Mouse (Mus musculus) midbrain, embryonic 11.5 days (tissue): Measurements from ENCODE around the gene Mrpl46. TPM values are rescaled to one million over a fixed set of nuclear protein-coding genes. Genes with fewer than 3 reads are reported as not detected.

Source experiments
- ATAC-seq: fragments of 200-750 bp; cut with Nextera tagmentation; 2 replicates; pipeline ENCODE4 v1.8.0; 2017; ENCODE audit warnings: moderate TSS enrichment, moderate library complexity; ENCODE audit not compliant: low FRiP score
- DNase-seq: peaks from one replicate; pipeline ENCODE4 v3.0.0; 2015; ENCODE audit warnings: low spot score; ENCODE audit errors: missing footprints
- H3K27ac ChIP-seq: fragments of 300-500 bp; sonication (generic); 2 replicates; pipeline ENCODE4 v1.5.1; 2014; ENCODE audit warnings: low read depth, low read length
- H3K27me3 ChIP-seq: fragments of 300-500 bp; sonication (generic); 2 replicates; pipeline ENCODE4 v1.6.1; 2014; ENCODE audit warnings: mild to moderate bottlenecking, low read length, moderate library complexity, mixed read lengths; ENCODE audit not compliant: control insufficient read depth, insufficient read depth
- H3K36me3 ChIP-seq: fragments of 300-500 bp; sonication (generic); 2 replicates; pipeline ENCODE4 v1.6.1; 2014; ENCODE audit warnings: mild to moderate bottlenecking, low read length, moderate library complexity, mixed read lengths; ENCODE audit not compliant: control insufficient read depth, insufficient read depth
- H3K4me1 ChIP-seq: fragments of 300-500 bp; sonication (generic); 2 replicates; pipeline ENCODE4 v1.6.1; 2014; ENCODE audit warnings: low read length; ENCODE audit not compliant: control insufficient read depth, insufficient read depth
- H3K4me2 ChIP-seq: fragments of 300-500 bp; sonication (generic); 2 replicates; pipeline ENCODE4 v1.6.1; 2014; ENCODE audit warnings: mild to moderate bottlenecking, moderate library complexity
- H3K4me3 ChIP-seq: fragments of 300-500 bp; sonication (generic); 2 replicates; pipeline ENCODE4 v1.5.1; 2014; ENCODE audit warnings: low read depth, low read length
- H3K9ac ChIP-seq: fragments of 300-500 bp; sonication (generic); 2 replicates; pipeline ENCODE4 v1.6.1; 2014; ENCODE audit warnings: low read length
- H3K9me3 ChIP-seq: fragments of 300-500 bp; sonication (generic); 2 replicates; pipeline ENCODE4 v1.6.1; 2016; ENCODE audit warnings: low read length; ENCODE audit not compliant: control insufficient read depth
- whole genome bisulfite sequencing: fragments of 180-500 bp; shearing (Covaris S2); extraction: QIAGEN DNeasy Blood & Tissue Kit; methylation state at CpG from one replicate; pipeline ENCODE4 v1.1.7; 2014; 5-methylcytosine and 5-hydroxymethylcytosine counted together
- polyA plus RNA-seq: library from polyadenylated mRNA; unstranded; fragments of >200 nt; fragmentation: Nextera tagmentation; extraction: Ambion mirVana; gene quantifications from 2 replicates; pipeline ENCODE4 v1.2.1, GENCODE M21; 2014

Gene Mrpl46
- polyA plus RNA-seq, 1 experiment from 2014 or later: 78.6 TPM

DNA sequence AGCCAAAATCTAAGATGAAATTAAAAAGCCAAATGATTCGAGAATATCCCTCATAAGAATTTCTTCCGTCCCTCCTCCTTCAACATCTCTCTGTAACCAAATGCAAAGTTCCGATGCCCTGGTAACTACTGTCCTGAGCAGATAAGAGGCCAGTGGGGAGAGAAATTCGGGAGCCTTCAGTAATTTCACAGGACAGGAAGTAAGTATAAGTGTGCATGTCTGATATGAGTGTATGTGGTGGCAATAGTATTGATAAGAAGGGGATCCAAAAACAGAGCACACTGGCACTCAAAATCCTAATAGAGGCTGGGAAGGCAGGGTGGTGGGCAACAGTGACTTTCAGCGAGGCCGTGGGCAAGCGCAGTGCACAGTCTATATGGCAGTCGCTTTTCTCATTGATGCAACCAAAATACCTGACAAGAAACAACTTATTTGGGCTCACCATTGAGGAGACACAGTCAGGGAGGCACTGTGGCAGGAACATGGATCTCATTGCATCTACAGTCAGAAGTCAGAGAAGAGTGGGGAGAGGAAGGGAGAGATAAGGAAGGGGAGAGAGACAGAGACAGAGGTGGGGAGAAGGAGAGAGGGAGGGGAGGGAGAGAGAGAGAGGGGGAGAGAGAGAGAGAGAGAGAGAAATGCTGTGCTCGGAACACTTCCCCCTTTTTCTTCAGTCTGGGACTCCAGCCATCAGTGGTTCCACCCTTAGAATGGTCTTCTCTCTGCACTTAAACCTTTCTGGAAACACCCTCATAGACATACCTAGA is 16.6 kb upstream of the Mrpl46 start:
- no peak overlapping the region for H3K4me2 ChIP-seq
- no peaks in the 10 kb centered on the region for H3K9me3 ChIP-seq
- ATAC-seq: no peak
- DNase-seq: no peak
- H3K4me1 ChIP-seq: no peaks in the 10 kb centered on the region; the same call in 1 of the 2 replicates
- H3K36me3 ChIP-seq: no peaks in the 10 kb centered on the region
- WGBS: 76% methylated on average over 9 of the region's 9 CpGs
- H3K27ac ChIP-seq: no peak overlapping the region
- H3K4me3 ChIP-seq: no peak overlapping the region
- no peaks in the 10 kb centered on the region for H3K27me3 ChIP-seq
- H3K9ac ChIP-seq: no peak overlapping the region

DNA sequence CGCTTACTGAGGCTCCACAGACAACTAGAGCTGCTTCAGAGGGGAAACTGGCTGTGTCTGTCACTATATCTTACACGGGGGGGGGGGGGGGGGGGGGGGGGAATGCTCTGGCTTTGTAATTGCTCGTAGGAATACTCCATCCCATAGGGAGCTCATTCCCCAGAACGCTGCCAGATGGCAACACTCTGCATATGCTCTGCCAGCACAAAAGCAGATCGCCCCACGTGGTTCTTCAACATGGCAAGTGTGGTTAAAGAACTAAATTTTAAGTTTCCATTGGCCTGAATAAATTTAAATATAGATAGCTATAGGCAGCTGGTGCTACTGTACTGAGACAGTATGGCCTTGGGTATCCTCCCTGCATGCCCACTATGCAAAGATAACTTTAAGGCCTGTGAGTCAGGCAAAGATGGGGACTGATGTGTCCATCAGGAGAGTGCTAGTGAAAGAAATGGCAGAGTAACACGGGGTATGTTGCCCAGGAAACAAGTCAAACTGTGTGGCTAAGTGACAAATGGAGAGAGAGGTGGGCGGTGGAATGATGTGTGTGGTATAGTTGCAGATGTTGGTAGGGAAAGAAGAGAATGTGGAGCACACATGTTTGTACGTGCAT is 14.6 kb upstream of the Mrpl46 start:
- Histone ChIP-seq H3K9ac (no peak overlapping the region), H3K4me1 (no peaks in the 10 kb centered on the region; the same call in 1 of the 2 replicates), H3K27ac (no peak overlapping the region), H3K4me2 (no peak overlapping the region), H3K9me3 (no peaks in the 10 kb centered on the region), H3K27me3 (no peaks in the 10 kb centered on the region), H3K36me3 (no peaks in the 10 kb centered on the region; the same call in 1 of the 2 replicates), H3K4me3 (no peak overlapping the region)
- peak; percentile 33; the same call in 1 of the 2 replicates for ATAC-seq
- no peak for DNase-seq
- 48% methylated on average over 8 of the region's 9 CpGs for WGBS

DNA sequence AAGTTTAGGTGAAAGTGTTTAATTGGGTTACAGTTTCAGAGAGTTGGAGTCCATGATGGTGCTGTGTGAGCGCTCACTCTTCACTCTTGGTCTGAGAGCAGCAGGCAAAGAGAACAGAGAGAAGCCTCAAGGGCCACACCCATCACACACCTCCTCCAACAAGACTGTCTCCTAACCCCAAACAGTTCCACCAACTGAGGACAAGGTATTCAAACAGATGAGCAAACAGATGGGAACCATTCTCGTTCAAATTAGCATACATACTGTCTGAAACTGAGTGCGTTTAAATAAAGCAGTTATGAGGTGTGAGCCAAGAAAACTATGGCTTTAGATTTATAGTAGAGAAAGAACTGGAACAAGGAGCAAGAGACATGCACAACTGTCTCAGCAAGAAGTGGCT is 13.3 kb upstream of the Mrpl46 start:
- H3K4me3 ChIP-seq: no peak overlapping the region
- WGBS: 91% methylated on average over 3 of the region's 3 CpGs
- no peaks in the 10 kb centered on the region; the same call in 1 of the 2 replicates for H3K36me3 ChIP-seq
- no peak overlapping the region for H3K27ac ChIP-seq
- DNase-seq: no peak
- H3K4me1 ChIP-seq: no peaks in the 10 kb centered on the region; the same call in 1 of the 2 replicates
- H3K27me3 ChIP-seq: no peaks in the 10 kb centered on the region
- no peaks in the 10 kb centered on the region for H3K9me3 ChIP-seq
- ATAC-seq: no peak
- no peak overlapping the region for H3K4me2 ChIP-seq
- no peak overlapping the region for H3K9ac ChIP-seq

DNA sequence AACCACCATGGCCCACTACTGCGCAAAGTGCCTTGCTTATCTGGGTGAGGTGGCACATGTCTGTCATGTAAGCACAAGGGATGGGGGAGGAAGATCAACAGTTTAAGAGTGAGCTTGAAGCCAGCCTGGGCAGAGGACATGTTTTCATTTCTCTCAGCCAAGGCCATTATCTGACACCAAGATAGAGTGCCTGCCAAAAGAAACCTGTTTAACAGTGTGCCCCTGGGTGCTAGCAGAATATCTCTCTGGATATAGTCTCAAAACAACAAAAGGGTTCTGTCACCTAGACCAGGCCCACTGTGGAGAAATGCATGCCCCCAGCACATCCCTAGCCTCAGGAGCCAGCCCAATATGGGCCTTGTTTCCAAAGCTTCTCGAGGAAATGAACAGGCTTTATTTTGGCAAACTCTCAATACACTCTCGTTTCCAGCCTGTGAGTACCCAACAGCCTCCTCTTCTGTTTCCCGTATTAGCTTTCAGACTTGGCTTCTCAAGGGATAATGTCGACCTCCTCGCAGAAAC is 11.3 kb upstream of the Mrpl46 start:
- Histone ChIP-seq H3K9ac (no peak overlapping the region), H3K4me3 (no peak overlapping the region), H3K36me3 (no peaks in the 10 kb centered on the region; the same call in 1 of the 2 replicates), H3K27me3 (no peaks in the 10 kb centered on the region), H3K4me1 (no peaks in the 10 kb centered on the region; the same call in 1 of the 2 replicates), H3K4me2 (no peak overlapping the region), H3K9me3 (no peaks in the 10 kb centered on the region), H3K27ac (no peak overlapping the region)
- DNase-seq: peak; percentile 31
- 87% methylated on average over 6 of the region's 6 CpGs for WGBS
- ATAC-seq: no peak

DNA sequence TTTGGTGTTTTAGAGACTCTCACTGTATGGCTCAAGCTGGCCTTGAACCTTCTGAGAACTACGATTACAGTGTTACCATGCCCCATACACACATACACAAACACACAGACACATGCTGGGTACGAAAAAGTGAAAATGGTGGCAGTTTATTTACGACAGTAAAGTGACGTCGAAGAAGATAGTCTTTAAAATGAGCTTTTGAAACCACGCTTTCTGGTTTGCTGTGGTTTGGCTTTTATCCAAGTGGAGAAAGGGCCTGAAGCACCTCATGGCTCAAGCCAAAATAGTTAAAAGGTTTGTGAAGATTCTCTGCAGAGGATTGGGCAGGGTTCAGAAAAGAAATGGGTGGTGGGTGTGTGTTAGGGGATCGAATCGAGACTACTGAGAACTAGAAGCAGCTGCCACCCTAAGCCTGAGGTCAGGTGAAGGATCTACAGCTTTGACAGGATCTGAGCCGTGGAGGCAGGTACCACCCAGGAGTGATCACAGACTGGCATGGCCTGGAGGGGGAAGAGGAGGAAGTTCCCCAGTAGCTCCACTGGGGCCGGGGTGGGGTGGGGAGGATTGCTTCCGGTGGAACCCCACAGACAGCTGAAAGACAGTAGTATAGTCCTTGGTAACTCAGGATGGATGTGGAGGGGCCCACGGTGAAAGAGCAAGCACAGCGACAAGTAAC is 10.7 kb upstream of the Mrpl46 start:
- Histone ChIP-seq H3K4me3 (no peak overlapping the region), H3K4me1 (no peaks in the 10 kb centered on the region; the same call in 1 of the 2 replicates), H3K27ac (no peak overlapping the region), H3K36me3 (peaks cover 1% of the 10 kb centered on the region), H3K27me3 (no peaks in the 10 kb centered on the region), H3K9me3 (no peaks in the 10 kb centered on the region), H3K4me2 (no peak overlapping the region), H3K9ac (no peak overlapping the region)
- ATAC-seq: no peak
- DNase-seq: peak; percentile 45
- WGBS: 91% methylated on average over 13 of the region's 13 CpGs

DNA sequence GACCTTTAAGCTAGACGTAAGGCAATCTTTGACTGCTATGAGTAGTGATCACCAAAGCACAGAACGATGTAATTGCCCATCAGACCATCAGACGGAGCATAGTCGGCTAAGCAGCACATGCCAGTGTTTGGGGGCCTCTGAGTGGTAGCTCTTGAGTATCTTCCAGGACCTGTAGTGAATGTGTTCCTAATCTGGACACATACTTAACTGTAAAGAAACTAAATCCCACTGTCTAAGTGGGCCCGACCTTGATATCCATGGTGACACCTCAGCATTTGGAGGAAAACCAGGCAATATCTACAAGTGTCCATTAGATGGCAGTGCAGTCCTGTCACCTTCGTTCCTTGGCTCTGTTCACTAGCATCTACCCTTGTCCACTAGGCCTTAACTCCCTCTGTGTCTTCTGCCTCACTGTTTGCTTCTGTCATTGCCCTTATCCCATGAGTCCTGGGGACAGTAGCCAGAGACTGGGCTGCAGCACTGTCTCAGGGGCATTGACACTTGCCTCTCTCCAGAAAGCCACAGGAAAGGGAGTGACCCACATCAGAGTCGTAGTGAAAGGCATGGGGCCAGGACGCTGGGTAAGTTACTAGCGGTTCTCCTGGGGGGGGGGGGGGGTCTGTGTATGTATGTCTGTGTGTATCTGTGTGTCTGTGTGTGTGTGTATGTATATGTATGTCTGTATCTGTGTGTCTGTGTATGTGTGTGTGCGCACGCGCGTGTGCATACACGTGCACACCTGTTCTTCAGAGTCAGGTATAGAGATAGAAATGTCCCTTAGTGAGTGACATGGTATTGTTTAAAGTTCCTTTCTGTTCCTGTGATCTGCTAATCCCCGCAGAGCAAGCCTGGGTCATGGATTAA is 8.3 kb upstream of the Mrpl46 start:
- Histone ChIP-seq H3K9ac (no peak overlapping the region), H3K9me3 (no peaks in the 10 kb centered on the region), H3K27ac (no peak overlapping the region), H3K36me3 (peaks cover 4% of the 10 kb centered on the region), H3K27me3 (no peaks in the 10 kb centered on the region), H3K4me1 (no peaks in the 10 kb centered on the region), H3K4me2 (no peak overlapping the region), H3K4me3 (no peak overlapping the region)
- ATAC-seq: peak; percentile 70
- DNase-seq: peak; percentile 90
- WGBS: 83% methylated on average over 15 of the region's 15 CpGs

DNA sequence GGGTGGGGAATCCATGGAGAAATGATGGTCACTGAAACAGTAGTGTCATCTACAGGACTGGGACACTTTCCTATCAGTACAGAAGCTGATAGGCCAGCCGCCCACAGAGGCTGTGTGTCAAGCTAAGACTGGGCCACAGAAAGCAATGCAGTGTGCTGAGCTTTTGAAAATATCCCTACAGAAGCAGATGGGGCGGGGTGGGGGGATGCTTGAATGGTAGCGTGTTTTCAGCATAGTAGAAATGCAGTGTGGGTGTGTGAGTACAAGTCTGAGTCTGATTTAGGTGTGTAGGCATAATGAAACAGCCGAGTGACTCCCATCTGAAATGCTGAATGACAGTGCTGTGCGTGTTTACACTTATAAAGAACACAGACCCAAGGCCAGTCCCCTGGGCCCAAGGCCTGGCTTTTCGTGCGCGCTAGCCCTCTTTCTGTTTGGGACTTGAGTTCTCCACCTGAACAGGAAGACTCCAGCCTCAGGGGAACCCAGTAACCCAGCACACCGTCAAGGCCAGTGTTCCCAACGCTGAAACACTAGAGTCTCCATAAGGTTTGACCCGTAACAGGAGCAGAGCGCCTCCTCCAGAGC is 4.6 kb upstream of the Mrpl46 start:
- Histone ChIP-seq H3K27me3 (no peaks in the 10 kb centered on the region), H3K4me1 (peaks cover 5% of the 10 kb centered on the region), H3K27ac (no peak overlapping the region), H3K4me3 (no peak overlapping the region), H3K9ac (no peak overlapping the region), H3K9me3 (no peaks in the 10 kb centered on the region), H3K36me3 (peaks cover 4% of the 10 kb centered on the region), H3K4me2 (no peak overlapping the region)
- ATAC-seq (no peak), DNase-seq (no peak)
- 89% methylated on average over 12 of the region's 12 CpGs for WGBS

DNA sequence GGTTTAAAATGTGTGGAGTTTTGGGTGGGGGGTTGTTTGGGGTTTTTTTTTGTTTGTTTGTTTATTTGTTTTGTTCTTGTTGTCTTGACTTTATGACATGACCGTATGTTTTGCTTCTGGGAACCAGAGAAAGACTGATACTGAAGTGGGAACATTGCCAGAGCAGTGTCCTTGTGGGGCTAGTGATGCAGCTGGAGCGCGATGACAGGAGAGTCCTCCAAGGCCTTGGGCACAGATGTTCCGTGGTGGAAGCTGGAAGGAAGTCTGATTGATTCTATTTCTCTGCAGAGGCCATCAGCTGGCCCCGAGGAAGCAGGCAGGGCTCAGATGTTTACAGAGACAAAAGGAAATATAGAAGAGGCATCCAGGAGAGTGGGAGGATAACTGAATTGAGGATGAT is 2.6 kb upstream of the Mrpl46 start:
- no peak for DNase-seq
- 84% methylated on average over 5 of the region's 5 CpGs for WGBS
- Histone ChIP-seq H3K9me3 (no peaks in the 10 kb centered on the region), H3K27me3 (no peaks in the 10 kb centered on the region), H3K4me1 (peaks cover 10% of the 10 kb centered on the region), H3K27ac (no peak overlapping the region), H3K4me3 (no peak overlapping the region), H3K36me3 (peaks cover 4% of the 10 kb centered on the region), H3K9ac (no peak overlapping the region), H3K4me2 (no peak overlapping the region)
- ATAC-seq: no peak
